Mouse (Mus musculus) WW6 (cell line): ENCODE data around the gene Magohb.

Experiments used
- DNase-seq: peaks from one replicate; pipeline ENCODE4 v3.0.0-alpha.2; 2013; ENCODE audit warnings: low read depth, low spot score

The Magohb gene

GRCm38 (mm10) chr6:131262778-131263177 is 30.3 kb downstream of the Magohb start:
- no peak for DNase-seq

GRCm38 (mm10) chr6:131262009-131262408 is 31.0 kb downstream of the Magohb start:
- DNase-seq = no peak

- DNase-seq = no peak
Measured at GRCm38 (mm10) chr6:131247206-131247605, 45.8 kb downstream of the Magohb start, which contains the start of gene Klra2. TSS of gene Klra2 (minus strand) at chr6:131247362.

GRCm38 (mm10) chr6:131245081-131245480 is 48.0 kb downstream of the Magohb start:
- no peak for DNase-seq
